Mouse (Mus musculus) E14TG2a.4 (cell line): Measurements from ENCODE around the gene Plk2.

ENCODE experiments used
- CTCF ChIP-seq: conservative IDR thresholded peaks from 2 replicates; pipeline ENCODE4 v1.5.1; 2014; ENCODE audit warnings: low read length
- NANOG ChIP-seq: IDR thresholded peaks from 2 replicates; pipeline ENCODE4 v1.6.1; 2014; ENCODE audit warnings: borderline replicate concordance, low read length, mixed read lengths
- POU5F1 ChIP-seq: IDR thresholded peaks from 2 replicates; pipeline ENCODE4 v1.6.1; 2014; ENCODE audit warnings: low read length, borderline replicate concordance

- TF ChIP-seq NANOG = no peak
- TF ChIP-seq CTCF = no peak
- no peak for TF ChIP-seq POU5F1
Observed at GRCm38 (mm10) chr13:110346707-110347106, 48.1 kb upstream of the Plk2 start.
